Mouse (Mus musculus) cortical plate, adult 2 months (tissue): Measurements from ENCODE around the gene Tcf7l1. TPM values are rescaled to one million over a fixed set of nuclear protein-coding genes. Genes with fewer than 3 reads are reported as not detected.

Experiments used
- H3K27ac ChIP-seq: fragments of 200-500 bp; 2 replicates; pipeline ENCODE4 v1.5.1; 2012; ENCODE audit warnings: low read length, control low read depth, inconsistent platforms; ENCODE audit not compliant: insufficient read depth
- H3K4me1 ChIP-seq: fragments of 200-500 bp; 2 replicates; pipeline ENCODE4 v1.6.1; 2011; ENCODE audit warnings: low read length; ENCODE audit not compliant: control insufficient read depth, insufficient read depth
- H3K4me3 ChIP-seq: fragments of 200-500 bp; 2 replicates; pipeline ENCODE4 v1.5.1; 2011; ENCODE audit warnings: mild to moderate bottlenecking, low read length, control low read depth; ENCODE audit not compliant: insufficient read depth
- CTCF ChIP-seq: fragments of 200-500 bp; IDR thresholded peaks from 2 replicates; pipeline ENCODE4 v1.5.1; 2011; ENCODE audit warnings: mild to moderate bottlenecking, control low read depth, low read length; ENCODE audit not compliant: insufficient read depth; ENCODE audit errors: extremely low read depth
- POLR2A ChIP-seq: fragments of 200-500 bp; IDR thresholded peaks from 2 replicates; pipeline ENCODE4 v1.6.1; 2011; ENCODE audit warnings: mild to moderate bottlenecking, low read length, control low read depth; ENCODE audit not compliant: insufficient read depth; ENCODE audit errors: extremely low read depth
- polyA plus RNA-seq: library from polyadenylated mRNA; depleted of rRNA; stranded (reverse); fragments of >200 nt; gene quantifications from 2 replicates; pipeline ENCODE4 v1.2.3, GENCODE M21; 2012

The Tcf7l1 gene
- polyA plus RNA-seq, 1 experiment: 3.7 TPM

DNA sequence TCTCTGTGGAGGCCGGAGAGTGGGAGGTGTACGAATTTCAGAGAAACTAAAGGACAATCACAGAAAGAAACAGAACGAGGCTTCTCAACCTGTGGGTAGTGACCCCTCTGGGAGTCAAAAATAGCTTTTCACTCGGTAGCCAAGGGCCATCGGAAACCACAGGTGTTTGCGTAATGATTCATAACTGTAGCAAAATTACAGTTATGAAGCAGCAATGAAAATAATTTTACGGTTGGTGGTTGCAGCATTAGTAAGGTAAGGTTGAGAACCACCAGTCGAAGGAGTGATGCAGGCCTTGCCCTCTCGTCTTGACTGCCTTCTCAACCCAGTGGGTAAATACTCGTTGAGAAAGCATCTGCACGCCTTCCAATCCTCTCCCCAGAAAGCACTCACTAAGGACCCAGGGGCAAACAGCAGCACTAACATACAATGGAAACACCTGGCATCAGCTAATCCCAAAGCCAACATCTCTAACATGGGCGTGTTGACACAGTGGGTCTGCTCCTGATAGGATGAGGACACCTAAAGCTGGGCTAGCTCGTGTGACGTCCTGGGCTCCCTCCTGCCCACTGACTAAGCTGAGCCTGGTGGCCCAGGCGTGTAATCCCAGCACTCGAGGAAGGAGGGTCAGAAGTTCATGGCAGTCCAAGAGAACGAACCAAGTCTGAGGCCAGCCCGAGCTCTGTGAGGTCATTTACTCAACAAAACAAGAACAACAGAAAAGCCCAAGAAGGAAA is 147.7 kb downstream of the Tcf7l1 start:
- Histone ChIP-seq H3K4me1 (no peaks in the 10 kb centered on the region), H3K4me3 (no peak overlapping the region), H3K27ac (no peak overlapping the region)
- TF ChIP-seq CTCF: no peak

DNA sequence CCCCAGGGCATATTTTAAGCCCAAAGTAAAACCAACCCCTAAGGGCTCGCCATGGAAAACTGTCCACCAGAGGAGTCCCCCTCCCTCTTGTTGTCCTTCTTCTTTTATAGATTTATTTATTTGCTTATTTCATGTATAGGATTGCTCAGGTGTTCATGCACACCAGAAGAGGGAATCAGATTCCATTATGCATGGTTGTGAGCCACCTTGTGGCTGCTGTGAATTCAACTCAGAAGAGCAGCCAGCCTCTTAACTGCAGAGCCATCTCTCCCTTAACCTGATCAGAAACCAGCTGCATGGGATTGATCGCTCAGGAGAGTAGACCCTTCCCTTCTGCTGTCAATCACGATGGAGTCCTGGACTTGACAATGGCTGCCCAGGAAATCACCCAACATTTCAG is 152.1 kb downstream of the Tcf7l1 start:
- Histone ChIP-seq H3K27ac (no peak overlapping the region), H3K4me3 (no peak overlapping the region), H3K4me1 (no peaks in the 10 kb centered on the region)
- no peak for TF ChIP-seq POLR2A
- TF ChIP-seq CTCF: 0 out of 2 replicates have a peak, but pooled peaks have one; percentile 18

DNA sequence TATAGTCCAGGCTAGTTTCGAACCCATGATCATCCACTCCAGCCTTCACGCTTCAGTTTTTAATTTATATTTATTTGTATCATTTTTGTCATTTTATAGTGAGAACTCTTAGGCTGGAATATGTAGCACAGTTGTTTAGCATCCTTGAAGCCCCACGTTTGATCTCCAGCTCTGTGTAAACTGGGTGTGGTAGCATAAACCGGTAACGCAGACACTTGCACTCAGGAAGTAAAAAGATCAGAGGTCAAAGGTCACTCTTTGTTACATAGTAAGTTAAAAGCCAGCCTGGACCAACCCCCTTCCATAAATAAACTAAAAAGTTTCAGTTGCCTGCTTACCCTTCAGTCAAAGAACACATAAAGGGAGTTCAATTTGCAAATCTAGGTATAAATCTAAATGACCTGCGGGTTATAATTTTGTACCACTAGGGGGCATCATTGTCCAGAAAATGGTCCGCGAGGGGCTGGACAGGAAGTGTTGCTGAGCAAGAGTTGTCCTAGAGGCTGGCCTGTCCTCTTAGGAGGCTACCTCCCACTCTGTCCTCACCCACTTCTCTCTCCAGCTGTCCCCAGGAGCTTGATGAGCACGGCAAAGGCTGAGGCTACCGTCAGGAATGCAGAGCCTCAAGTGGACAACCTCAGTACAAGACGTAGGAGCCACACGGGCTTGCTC is 153.2 kb downstream of the Tcf7l1 start:
- Histone ChIP-seq H3K27ac (no peak overlapping the region), H3K4me1 (no peaks in the 10 kb centered on the region)
- TF ChIP-seq POLR2A: no peak
- peak; percentile 73 for TF ChIP-seq CTCF

DNA sequence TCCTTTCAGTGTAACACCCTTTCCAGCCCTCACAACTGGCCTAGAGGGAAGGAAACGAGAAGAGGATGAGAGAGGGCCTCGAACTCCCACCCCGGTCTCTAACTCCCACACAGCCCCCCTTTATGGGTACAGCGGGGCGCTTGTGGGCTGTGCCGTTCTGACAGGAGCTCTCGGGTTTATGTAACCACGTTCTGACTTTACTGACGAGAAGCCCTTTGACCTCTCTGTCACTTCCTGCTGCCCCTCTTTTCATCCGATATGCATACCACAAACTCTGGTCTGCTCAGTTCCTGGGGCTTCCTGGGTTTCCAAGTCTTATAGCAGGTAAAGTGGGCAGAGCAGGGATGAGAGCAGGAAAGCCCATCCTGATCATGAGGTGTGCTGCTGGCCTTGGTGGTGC is 154.7 kb downstream of the Tcf7l1 start:
- TF ChIP-seq POLR2A (no peak), CTCF (no peak)
- Histone ChIP-seq H3K4me3 (no peak overlapping the region), H3K4me1 (no peaks in the 10 kb centered on the region), H3K27ac (no peak overlapping the region)

More for the DNA sequence above, 153.2 kb downstream of the Tcf7l1 start:
- H3K4me3 ChIP-seq: no peak overlapping the region

DNA sequence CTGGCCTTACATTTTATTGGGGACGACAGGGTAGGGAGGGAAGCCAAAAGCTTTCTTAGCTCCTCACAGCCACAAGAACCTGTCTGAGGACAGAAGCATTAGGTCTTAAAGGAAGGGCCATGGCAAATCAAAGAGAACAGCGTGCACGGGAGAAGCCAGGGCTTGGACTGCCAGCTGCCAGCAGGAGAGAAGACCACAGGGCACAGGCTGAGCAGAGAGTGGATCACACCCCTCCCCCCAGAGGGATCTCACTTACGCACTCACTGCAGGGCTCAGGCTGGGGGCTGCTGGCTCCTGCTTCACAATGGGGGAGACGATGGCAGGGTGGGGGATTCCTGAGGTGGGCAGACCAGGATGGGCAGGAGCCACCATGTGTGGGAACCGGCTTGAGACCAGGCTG is 157.4 kb downstream of the Tcf7l1 start:
- Histone ChIP-seq H3K4me1 (no peaks in the 10 kb centered on the region), H3K27ac (no peak overlapping the region), H3K4me3 (no peak overlapping the region)
- no peak for TF ChIP-seq POLR2A
- TF ChIP-seq CTCF: no peak

DNA sequence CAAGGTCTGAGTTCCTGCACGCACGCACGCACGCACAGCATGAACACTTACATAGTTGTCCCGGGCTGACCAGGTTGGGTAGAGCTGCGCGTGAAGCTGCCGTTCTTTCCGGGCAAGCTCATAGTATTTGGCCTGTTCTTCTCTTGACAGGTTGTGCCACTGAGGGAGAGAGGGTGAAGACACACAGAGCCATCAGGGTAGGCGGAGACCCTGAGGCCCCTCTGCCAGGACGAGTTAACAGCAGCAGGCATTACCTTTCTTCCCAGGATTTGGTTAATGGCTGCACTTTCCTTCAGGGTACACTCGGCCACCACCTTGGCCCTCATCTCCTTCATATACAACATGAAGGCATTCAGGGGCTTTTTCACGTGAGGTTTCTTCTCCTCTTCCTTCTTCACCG is 158.1 kb downstream of the Tcf7l1 start:
- TF ChIP-seq POLR2A: no peak
- no peak for TF ChIP-seq CTCF
- Histone ChIP-seq H3K4me3 (no peak overlapping the region), H3K27ac (no peak overlapping the region), H3K4me1 (no peaks in the 10 kb centered on the region)

DNA sequence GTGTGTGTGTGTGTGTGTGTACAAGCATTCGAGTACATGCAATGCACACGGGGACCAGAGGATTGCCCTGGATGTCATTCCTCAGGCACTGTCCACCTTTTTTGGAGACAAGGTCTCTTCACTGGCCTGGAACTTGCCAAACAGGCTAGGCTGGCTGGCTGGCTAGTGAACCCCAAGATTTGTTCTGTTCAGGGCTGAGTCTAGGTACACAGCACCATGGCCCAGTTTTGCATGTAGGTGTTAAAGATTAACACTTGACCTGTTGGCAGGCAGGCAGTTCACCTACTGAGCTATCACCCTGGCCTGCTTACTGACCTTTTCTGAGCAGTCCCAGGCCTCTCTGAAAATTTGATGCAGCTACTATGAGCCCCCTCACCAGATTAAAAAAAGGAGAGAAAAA is 158.7 kb downstream of the Tcf7l1 start:
- TF ChIP-seq POLR2A (no peak), CTCF (no peak)
- Histone ChIP-seq H3K4me3 (no peak overlapping the region), H3K4me1 (no peaks in the 10 kb centered on the region), H3K27ac (no peak overlapping the region)

DNA sequence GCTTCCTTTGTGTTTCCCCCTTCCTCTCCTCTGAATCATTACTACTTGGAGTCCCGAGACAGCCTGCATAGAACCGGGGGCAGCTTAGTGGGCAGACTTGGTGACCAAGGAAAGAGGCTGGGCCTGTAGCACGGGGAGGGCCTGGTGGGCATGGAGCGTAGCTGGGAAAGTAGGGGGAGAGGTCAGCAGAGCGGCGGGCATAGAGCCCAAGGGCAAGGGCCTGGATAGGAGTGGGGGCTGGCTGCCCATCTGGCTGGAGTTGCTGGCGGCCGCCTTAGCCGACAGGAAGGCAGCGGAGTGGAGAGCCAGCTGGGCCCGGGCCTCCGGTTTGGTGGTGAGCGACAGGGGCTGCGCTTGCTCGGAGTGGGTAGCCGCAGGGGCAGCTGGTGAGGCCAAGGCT is 161.8 kb downstream of the Tcf7l1 start:
- no peak for TF ChIP-seq CTCF
- Histone ChIP-seq H3K4me3 (no peak overlapping the region), H3K4me1 (no peaks in the 10 kb centered on the region), H3K27ac (no peak overlapping the region)

DNA sequence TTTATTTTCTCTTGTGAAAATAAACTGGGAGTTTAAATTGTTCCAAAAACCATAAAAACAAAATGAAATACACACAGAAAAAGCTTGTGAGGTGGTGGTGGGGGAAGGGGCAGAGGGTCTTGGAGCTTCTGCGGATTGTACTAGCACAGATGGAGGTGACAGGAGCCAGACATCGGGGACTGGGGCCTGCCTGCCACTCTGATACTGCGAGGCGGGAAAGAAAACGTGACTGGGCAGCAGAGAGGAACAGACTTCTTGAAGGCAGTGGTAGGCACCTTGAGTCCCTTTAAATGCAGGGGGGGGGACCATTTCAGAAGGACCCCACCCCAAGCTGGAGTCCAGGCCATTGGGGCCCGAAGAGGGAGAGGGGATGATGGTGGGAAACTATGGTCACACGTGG is 162.7 kb downstream of the Tcf7l1 start:
- Histone ChIP-seq H3K4me1 (no peaks in the 10 kb centered on the region), H3K4me3 (no peak overlapping the region), H3K27ac (no peak overlapping the region)
- TF ChIP-seq CTCF (no peak), POLR2A (no peak)

DNA sequence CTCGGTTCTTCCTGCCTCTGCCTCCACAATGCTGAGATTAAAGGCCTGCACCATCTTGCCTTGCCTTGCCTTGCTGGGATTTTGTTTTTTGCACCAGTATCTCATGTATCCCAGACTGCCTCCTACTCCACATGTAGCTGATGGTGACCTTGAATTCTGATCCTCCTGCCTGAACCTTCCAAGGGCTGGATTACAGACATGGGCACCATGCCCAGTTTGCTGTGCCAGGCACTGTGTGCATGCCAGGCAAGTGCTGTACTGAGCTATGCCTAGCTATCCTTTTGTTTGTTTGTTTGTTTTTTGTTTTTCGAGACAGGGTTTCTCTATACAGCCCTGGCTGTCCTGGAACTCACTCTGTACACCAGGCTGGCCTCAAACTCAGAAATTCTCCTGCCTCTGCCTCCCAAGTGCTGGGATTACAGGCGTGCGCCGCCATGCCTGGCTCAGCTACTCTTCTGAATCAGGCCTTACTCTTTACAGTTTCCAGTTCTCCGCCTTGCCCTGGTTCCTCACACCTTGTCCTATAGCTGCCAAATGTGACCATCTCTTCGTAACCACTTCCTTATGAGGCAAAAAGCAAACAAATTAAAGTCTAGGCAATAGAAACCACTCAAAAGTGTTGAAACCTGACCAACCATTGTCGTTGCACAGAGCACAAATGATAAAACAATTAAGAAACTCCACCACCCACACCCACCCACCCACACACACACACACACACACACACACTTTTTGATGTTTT is 165.2 kb downstream of the Tcf7l1 start:
- no peaks in the 10 kb centered on the region for H3K4me1 ChIP-seq
- H3K27ac ChIP-seq: no peak overlapping the region
- TF ChIP-seq CTCF (no peak), POLR2A (no peak)
- H3K4me3 ChIP-seq: no peak overlapping the region
